Mouse (Mus musculus) forebrain, embryonic 15.5 days (tissue): Measurements from ENCODE around the gene Pou2f3. TPM values are rescaled to one million over a fixed set of nuclear protein-coding genes. Genes with fewer than 3 reads are reported as not detected.

Experiments
- ATAC-seq: fragments of 200-750 bp; cut with Nextera tagmentation; replicated peaks from 2 replicates; pipeline ENCODE4 v1.8.0; 2017; ENCODE audit warnings: mild to moderate bottlenecking, moderate TSS enrichment, moderate library complexity
- H3K27ac ChIP-seq: fragments of 300-500 bp; sonication (generic); replicated peaks from 2 replicates; pipeline ENCODE4 v1.5.1; 2015; ENCODE audit warnings: mild to moderate bottlenecking, inconsistent platforms
- H3K27me3 ChIP-seq: fragments of 300-500 bp; sonication (generic); 2 replicates; pipeline ENCODE4 v1.6.1; 2015; ENCODE audit warnings: inconsistent platforms
- H3K36me3 ChIP-seq: fragments of 300-500 bp; sonication (generic); 2 replicates; pipeline ENCODE4 v1.6.1; 2015; ENCODE audit warnings: mild to moderate bottlenecking, inconsistent platforms
- H3K4me1 ChIP-seq: fragments of 300-500 bp; sonication (generic); 2 replicates; pipeline ENCODE4 v1.6.1; 2015; ENCODE audit warnings: inconsistent platforms
- H3K4me2 ChIP-seq: fragments of 300-500 bp; sonication (generic); replicated peaks from 2 replicates; pipeline ENCODE4 v1.6.1; 2015; ENCODE audit warnings: mild to moderate bottlenecking, inconsistent platforms
- H3K4me3 ChIP-seq: fragments of 300-500 bp; sonication (generic); 2 replicates; pipeline ENCODE4 v1.5.1; 2015; ENCODE audit warnings: mild to moderate bottlenecking, inconsistent platforms
- H3K9ac ChIP-seq: fragments of 300-500 bp; sonication (generic); replicated peaks from 2 replicates; pipeline ENCODE4 v1.6.1; 2015; ENCODE audit warnings: mild to moderate bottlenecking, inconsistent platforms
- H3K9me3 ChIP-seq: fragments of 300-500 bp; sonication (generic); 2 replicates; pipeline ENCODE4 v1.6.1; 2016; ENCODE audit warnings: inconsistent platforms
- WGBS: fragments of 180-500 bp; shearing (Covaris S2); methylation state at CpG from one replicate; pipeline ENCODE4 v1.1.7; 2015; ENCODE audit warnings: mixed read lengths; 5-methylcytosine and 5-hydroxymethylcytosine counted together
- polyA plus RNA-seq: library from polyadenylated mRNA; unstranded; fragments of >200 nt; fragmentation: Nextera tagmentation; extraction: Ambion mirVana; gene quantifications from 2 replicates; pipeline ENCODE4 v1.2.1, GENCODE M21; 2015

The Pou2f3 gene
- polyA plus RNA-seq: not detected in 2 replicates

DNA sequence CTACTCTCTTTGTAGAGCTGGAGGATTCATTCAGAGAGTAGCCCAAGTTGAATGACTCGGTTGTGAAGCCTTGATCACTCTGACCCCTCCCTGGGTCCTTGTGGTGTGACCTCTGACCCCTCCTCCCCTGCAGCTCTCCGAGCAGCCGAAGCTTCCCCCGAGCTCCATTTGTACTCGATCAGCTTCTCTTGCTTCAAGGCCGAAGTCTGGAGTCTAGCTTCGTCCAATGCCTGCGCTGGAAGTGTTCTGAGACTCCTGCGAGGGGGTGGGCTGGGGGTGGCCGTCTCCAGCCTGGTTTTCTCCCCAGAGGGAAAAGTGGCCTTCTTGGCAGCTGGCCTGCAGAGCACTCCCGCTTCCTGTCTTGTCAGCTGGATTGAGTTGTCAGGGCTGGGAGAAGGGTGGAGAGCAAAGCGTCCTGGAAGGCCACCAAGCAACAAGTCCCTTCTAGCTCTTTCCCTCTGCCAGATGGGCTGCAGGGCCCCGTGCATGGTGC, at the start of gene Pou2f3:
Gene Pou2f3, minus strand, starts transcription at position 180 of the 493 bp plus-strand sequence.
- Histone ChIP-seq H3K4me2 (no peak within 1 kb of the TSS), H3K9me3 (no peaks in the 10 kb centered on the region), H3K36me3 (no peaks in the 10 kb centered on the region), H3K27me3 (peaks cover 17% of the 10 kb centered on the region; the same call in 1 of the 2 replicates), H3K4me3 (no peak within 1 kb of the TSS), H3K4me1 (peaks cover 16% of the 10 kb centered on the region), H3K9ac (no peak within 1 kb of the TSS), H3K27ac (no peak within 1 kb of the TSS)
- WGBS: 10% methylated on average over 13 of the region's 13 CpGs
- no peak for ATAC-seq

DNA sequence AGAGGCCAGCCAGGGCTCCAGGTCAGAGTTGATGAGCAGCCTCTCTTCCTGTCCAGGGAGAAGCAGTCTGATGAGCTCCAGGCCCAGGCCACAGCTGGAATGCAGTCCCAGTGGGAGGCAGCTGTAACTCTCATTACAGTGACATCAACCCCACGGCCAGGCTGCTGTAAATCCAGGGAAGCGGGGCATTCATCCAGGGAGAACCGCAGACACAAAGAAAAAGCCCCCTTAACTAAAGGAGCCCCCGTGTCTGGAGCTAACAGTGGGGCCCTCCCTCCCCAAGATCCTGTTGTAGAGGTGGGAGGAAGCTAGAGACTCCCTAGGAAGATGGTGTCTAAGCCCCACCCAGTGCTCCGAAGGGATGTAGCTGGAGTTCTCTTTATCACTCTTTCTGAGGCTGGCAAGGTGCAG, 43.1 kb upstream of the Pou2f3 start:
- Histone ChIP-seq H3K4me1 (no peaks in the 10 kb centered on the region), H3K4me2 (no peak overlapping the region), H3K9ac (no peak overlapping the region), H3K27ac (no peak overlapping the region), H3K36me3 (no peaks in the 10 kb centered on the region), H3K27me3 (no peaks in the 10 kb centered on the region), H3K4me3 (no peak overlapping the region), H3K9me3 (no peaks in the 10 kb centered on the region)
- no peak for ATAC-seq
- WGBS: 11% methylated on average over 5 of the region's 5 CpGs

DNA sequence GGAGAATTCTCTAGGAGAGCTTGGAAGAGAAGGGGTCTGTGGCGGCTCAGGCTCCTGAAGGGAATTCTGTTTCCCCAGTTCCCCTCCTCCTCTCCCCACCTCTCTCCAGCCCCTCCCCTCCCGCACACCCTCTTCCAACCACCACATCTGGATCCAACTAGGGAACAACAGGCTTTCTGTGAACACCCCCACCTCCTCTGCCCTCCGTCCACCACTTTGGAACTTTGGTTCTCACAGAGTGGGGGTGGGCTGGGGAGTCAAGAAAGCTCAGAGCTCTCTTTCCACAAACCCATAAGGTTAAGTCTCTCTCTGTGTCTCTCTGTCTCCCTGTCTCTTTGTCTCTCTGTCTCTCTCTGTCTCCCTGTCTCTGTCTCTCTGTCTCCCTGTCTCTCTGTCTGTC, 42.6 kb upstream of the Pou2f3 start:
- Histone ChIP-seq H3K27me3 (no peaks in the 10 kb centered on the region), H3K36me3 (no peaks in the 10 kb centered on the region), H3K4me1 (no peaks in the 10 kb centered on the region), H3K4me3 (no peak overlapping the region), H3K9ac (no peak overlapping the region), H3K4me2 (no peak overlapping the region), H3K9me3 (no peaks in the 10 kb centered on the region), H3K27ac (no peak overlapping the region)
- ATAC-seq: no peak
- 51% methylated on average over 3 of the region's 3 CpGs for WGBS

DNA sequence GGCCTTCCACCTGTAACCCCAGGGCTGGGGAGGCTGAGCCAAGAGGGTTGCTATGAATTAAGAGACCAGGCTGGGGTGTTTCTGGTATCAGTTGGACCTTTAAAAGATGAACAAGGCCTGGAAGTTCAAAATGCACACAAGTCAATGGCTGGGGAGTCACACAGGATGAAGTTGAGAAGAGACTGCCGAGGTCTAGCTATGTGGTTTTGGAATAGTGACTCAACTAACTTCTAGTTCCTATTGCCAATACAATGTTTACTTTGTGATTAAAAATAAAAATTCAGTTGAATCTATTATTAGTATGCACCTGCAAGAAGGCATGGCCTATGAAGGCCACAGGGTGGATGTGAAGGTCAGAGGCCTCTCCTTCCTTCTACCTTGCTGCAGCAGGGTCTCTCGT, 41.6 kb upstream of the Pou2f3 start:
- no peak for ATAC-seq

DNA sequence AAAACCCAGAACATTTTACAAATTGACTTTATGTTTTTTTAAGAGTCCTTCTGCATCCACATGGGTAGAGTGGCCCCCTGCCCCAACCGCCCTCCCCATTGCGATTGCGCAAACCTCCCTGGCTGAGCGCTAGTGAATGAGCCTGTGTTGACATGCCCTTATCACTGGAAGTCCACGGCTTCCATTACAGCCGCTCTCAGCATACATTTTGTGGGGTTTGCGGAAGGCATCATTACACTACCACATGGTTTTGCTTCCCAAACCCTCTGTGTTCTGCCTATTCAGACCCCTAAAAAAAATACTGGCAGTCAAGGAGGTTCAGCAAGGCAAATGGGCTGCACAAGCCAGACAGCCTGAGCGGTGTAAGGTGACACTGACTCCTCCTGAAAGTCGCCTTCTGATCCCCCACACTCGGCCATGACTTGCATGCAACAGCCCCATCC, 36.6 kb upstream of the Pou2f3 start:
- ATAC-seq: no peak
- no peak overlapping the region for H3K27ac ChIP-seq
- no peaks in the 10 kb centered on the region for H3K4me1 ChIP-seq
- H3K9ac ChIP-seq: no peak overlapping the region
- H3K36me3 ChIP-seq: no peaks in the 10 kb centered on the region
- no peaks in the 10 kb centered on the region for H3K27me3 ChIP-seq
- no peaks in the 10 kb centered on the region for H3K9me3 ChIP-seq
- no peak overlapping the region for H3K4me3 ChIP-seq
- WGBS: 54% methylated on average over 10 of the region's 10 CpGs
- H3K4me2 ChIP-seq: no peak overlapping the region

More for the DNA sequence above, 41.6 kb upstream of the Pou2f3 start:
- Histone ChIP-seq H3K36me3 (no peaks in the 10 kb centered on the region), H3K4me3 (no peak overlapping the region), H3K9me3 (no peaks in the 10 kb centered on the region), H3K27me3 (no peaks in the 10 kb centered on the region), H3K27ac (no peak overlapping the region), H3K4me1 (no peaks in the 10 kb centered on the region), H3K9ac (no peak overlapping the region), H3K4me2 (no peak overlapping the region)
- 92% methylated on average over 2 of the region's 2 CpGs for WGBS

DNA sequence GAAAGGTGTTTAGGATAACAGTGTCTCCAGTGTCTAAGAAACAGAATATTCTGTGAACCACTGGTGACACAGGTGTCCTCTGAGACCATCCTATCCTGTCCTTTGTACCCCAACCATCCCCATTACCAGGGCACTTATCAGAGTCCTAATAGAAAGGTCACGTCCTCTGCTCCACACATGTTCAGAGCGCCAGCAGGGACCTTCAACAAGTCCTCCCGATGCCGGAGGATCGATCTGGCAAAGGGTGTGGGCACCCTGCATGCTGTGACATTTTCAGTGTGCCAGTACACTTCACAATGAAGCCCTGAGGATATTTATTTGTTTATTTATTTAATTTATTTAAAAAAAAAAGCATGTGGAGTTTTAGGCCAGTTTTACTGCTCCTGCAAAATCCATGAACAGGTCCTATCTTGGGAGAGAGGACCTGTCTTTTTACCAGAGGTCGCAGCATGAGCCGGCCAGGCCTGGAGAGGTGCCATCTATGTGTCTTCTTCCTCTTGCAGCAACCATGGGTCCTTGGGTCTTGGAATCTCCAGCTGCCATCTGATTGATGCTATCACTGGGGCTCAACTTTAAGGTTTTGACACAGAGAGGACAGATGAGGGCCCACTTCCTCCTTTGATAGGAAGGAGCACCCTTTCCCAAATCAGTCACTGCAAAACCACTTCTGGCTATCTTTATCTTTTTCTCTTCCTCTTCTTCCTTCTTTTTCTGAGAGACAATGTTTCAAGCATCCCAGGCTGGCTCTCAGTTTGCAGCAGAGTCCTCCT, 35.8 kb upstream of the Pou2f3 start:
- Histone ChIP-seq H3K9ac (no peak overlapping the region), H3K4me3 (no peak overlapping the region), H3K9me3 (no peaks in the 10 kb centered on the region), H3K27me3 (no peaks in the 10 kb centered on the region), H3K4me1 (no peaks in the 10 kb centered on the region), H3K4me2 (no peak overlapping the region), H3K36me3 (no peaks in the 10 kb centered on the region), H3K27ac (no peak overlapping the region)
- no peak for ATAC-seq
- 89% methylated on average over 7 of the region's 7 CpGs for WGBS

DNA sequence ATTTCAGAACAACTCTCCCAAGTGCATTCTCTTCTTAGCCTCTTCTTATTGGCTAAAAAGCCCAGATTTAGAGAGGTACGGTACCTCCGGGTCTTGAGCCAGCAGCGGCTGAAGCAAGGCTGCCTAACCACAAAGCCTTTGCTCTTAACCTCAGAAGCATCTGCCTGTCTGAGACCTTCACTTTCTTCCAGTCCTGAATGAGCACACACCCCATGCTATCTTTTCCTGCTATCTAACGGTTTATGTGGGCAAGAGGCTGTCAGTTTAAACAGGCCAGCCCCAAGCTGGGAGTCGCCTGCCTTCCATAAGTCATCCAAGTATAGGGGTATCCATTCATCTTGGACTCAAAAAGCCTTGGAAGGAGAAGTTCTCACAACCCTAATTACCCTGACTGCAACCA, 32.3 kb upstream of the Pou2f3 start:
- no peaks in the 10 kb centered on the region for H3K36me3 ChIP-seq
- no peak overlapping the region for H3K4me2 ChIP-seq
- peaks cover 19% of the 10 kb centered on the region for H3K4me1 ChIP-seq
- no peak overlapping the region for H3K27ac ChIP-seq
- H3K9me3 ChIP-seq: no peaks in the 10 kb centered on the region
- 89% methylated on average over 5 of the region's 5 CpGs for WGBS
- peaks cover 25% of the 10 kb centered on the region for H3K27me3 ChIP-seq
- H3K9ac ChIP-seq: no peak overlapping the region
- no peak for ATAC-seq
- H3K4me3 ChIP-seq: no peak overlapping the region

DNA sequence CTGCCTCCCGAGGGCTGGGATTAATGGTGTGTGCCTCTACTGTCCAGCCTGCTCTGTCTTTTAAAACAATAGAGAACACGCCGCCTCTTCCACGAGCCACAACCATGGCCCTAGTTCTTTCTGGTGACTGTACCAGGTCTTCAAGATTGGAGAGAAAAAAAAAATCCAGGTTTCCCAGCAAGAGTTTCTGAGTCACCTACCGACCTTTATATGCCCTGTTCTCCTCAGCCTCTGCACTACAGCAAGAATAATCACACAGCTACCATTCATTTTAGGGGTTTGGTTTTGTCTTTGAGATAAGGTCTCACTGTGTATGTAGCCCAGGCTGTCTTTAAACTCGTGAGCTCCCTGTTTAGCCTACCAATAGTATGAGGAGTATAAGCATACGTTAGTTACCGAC, 31.8 kb upstream of the Pou2f3 start:
- WGBS: 89% methylated on average over 8 of the region's 8 CpGs
- no peak for ATAC-seq
- H3K27me3 ChIP-seq: peaks cover 25% of the 10 kb centered on the region

DNA sequence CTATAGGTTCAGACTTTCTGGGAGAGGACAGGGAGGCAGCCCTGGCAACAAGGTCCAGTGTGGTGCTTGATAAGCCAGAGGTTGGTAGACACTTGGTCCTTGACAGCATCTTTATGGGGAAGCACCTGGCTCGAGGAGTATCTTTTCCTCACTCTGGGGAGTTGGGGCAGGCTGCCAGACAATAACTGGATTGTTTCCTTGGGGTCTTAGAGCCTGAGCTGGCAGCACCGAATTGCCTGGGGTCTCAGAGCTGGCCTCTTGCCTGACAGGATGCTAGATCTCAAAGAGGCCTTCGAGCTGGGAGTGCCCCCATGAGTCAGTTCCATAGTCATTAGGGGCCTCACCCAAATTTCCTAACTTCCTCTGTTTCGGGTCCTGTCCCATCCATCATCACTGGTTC, 31.1 kb upstream of the Pou2f3 start:
- ATAC-seq: no peak
- Histone ChIP-seq H3K27me3 (peaks cover 25% of the 10 kb centered on the region), H3K4me1 (peaks cover 19% of the 10 kb centered on the region), H3K4me2 (no peak overlapping the region), H3K9ac (no peak overlapping the region), H3K4me3 (no peak overlapping the region), H3K36me3 (no peaks in the 10 kb centered on the region), H3K9me3 (no peaks in the 10 kb centered on the region), H3K27ac (no peak overlapping the region)
- WGBS: 50% methylated on average over 4 of the region's 4 CpGs

More for the DNA sequence above, 31.8 kb upstream of the Pou2f3 start:
- Histone ChIP-seq H3K4me1 (peaks cover 19% of the 10 kb centered on the region), H3K9me3 (no peaks in the 10 kb centered on the region), H3K36me3 (no peaks in the 10 kb centered on the region), H3K27ac (no peak overlapping the region), H3K4me2 (no peak overlapping the region), H3K9ac (no peak overlapping the region), H3K4me3 (no peak overlapping the region)

DNA sequence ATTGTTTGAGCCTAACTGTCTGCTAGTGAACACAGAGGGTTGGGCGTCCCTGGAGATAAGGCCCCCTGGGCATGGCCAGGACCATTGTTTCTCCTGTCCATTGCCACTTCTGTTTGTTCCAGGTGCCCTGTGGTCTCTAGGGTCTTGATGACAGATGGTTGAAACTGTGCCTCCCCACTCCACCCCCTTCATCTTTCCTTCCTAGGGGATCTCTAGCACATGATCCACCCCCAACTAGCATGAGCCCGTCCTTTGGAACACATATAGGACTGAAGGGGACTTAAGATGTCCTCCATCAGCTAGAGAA, 30.4 kb upstream of the Pou2f3 start:
- ATAC-seq: no peak

DNA sequence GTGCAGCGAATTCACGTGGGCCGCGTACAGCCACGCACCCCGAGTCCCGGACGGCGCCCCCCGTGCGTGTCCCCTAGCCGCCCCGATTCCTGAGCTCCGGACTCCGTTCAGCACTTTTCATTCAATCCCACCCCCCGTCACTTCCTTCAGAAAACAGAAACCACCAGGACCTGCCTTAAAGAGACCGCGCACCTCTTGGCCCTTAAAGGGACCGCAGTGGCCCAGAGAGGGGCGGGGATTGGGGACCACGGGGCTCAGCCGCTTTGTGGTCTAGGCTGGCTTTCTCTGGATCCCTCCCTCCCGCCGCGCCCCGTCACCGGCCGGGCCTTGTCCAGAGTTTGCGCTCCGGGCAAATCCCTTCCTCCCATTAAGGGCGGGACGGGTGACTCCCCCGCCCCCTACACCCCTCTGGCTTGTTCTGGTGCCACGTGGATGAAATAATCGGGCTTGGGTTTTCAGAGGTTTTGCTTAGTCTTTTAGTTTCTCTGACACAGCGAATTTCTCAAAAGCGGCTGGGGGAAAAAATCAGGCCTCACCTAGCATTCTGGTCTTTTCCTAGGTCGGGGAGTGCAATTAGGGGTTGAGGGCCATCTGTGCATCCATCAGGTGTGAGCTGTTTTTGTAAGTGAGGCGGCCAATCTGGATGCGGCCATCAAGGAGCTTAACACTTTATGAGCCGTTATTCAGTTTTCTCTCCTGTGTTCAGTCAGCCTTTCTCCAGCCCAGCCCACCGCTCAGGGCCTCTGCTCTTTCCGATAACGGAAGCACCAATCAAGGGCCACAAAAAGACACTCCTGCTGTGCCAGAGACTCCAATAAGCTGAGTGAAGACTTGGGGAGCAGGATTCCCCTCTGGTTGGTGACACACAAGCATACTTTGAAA, 29.8 kb upstream of the Pou2f3 start, which contains the start of gene Oaf:
Gene Oaf, minus strand, starts transcription at position 200 of the 882 bp plus-strand sequence.
- Histone ChIP-seq H3K4me3 (peak within 1 kb of the TSS; percentile 54), H3K4me2 (peak within 1 kb of the TSS; percentile 88), H3K9me3 (no peaks in the 10 kb centered on the region), H3K27me3 (peaks cover 25% of the 10 kb centered on the region), H3K36me3 (no peaks in the 10 kb centered on the region), H3K4me1 (peaks cover 19% of the 10 kb centered on the region), H3K27ac (0 out of 2 replicates have a peak within 1 kb of the TSS, but pooled peaks have one; percentile 13), H3K9ac (peak within 1 kb of the TSS; percentile 49)
- WGBS: 1% methylated on average over 44 of the region's 44 CpGs
- ATAC-seq: peak; percentile 85

More for the DNA sequence above, 30.4 kb upstream of the Pou2f3 start:
- Histone ChIP-seq H3K27ac (no peak overlapping the region), H3K9me3 (no peaks in the 10 kb centered on the region), H3K4me2 (peak overlapping the region; percentile 88), H3K36me3 (no peaks in the 10 kb centered on the region), H3K4me1 (peaks cover 19% of the 10 kb centered on the region), H3K4me3 (no peak overlapping the region), H3K9ac (0 out of 2 replicates have a peak overlapping the region, but pooled peaks have one; percentile 49), H3K27me3 (peaks cover 25% of the 10 kb centered on the region)
- 36% methylated on average over 2 of the region's 2 CpGs for WGBS
